Mouse (Mus musculus): ENCODE measurements around the gene Gm11168.
"Not testable (repeated sequence)": the region's sequence is repeated elsewhere in the genome, so short reads cannot be mapped to it uniquely, and the experiment has no call there.

DNA sequence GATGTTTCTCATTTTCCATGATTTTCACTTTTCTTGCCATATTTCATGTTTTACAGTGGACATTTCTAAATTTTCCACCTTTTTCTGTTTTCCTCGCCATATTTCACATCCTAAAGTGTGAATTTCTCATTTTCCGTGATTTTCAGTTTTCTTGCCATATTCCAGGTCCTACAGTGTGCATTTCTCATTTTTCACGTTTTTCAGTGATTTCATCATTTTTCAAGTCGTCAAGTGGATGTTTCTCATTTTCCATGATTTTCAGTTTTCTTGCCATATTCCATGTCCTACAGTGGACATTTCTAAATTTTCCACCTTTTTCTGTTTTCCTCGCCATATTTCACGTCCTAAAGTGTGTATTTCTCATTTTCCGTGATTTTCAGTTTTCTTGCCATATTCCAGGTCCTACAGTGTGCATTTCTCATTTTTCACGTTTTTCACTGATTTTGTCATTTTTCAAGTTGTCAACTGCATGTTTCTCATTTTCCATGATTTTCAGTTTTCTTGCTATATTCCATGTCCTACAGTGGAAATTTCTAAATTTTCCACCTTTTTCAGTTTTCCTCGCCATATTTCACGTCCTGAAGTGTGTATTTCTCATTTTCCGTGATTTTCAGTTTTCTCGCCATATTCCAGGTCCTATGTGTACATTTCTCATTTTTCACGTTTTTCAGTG is 20.3 kb downstream of the Gm11168 start, which contains the start of gene Gm10718:
- TF ChIP-seq CTCF (IDR thresholded peaks at IDR 0.05; ENCODE audit: low read depth, low read length); POLR2A (IDR thresholded peaks at IDR 0.05; ENCODE audit: extremely low read depth, insufficient read depth, low read length): not testable (repeated sequence)
